Mouse (Mus musculus) cerebellum, adult 8-10 months (tissue): ENCODE measurements around the gene Kcnk10.
A peak's percentile ranks its signal among the peaks of the same experiment; 100 is the strongest.
"Not testable (repeated sequence)": the region's sequence is repeated elsewhere in the genome, so short reads cannot be mapped to it uniquely, and the experiment has no call there.

Experiments
- DNase-seq: peaks from one replicate; pipeline ENCODE4 v3.0.0; 2022

Gene Kcnk10

DNA sequence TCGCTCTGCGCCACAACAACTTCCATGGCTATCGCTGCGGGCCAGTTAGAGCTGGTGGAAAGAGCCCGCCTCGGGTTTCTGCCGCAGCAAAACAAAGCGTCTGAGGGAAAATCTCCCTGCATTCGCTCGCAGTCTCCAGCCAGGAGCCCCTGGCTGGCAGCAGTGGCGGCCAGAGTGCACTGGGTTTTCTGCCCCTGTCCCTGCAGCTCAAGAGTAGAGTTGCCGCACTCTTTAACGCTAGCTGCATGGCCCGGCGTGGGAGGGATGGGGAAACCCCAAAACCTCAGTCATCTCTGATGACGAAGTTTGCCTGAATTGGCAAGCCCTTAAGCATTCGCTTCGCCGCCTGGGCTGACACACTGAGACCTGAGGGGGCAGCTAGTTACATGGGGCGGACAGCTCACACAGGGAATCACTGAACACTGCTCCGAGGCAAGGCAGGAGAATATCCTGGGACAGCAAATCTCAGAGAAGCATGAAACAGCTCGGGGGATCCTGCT, at the start of gene Kcnk10:
Gene Kcnk10, minus strand, starts transcription at position 450 of the 500 bp plus-strand sequence.
- peak; percentile 75 for DNase-seq

GRCm38 (mm10) chr12:98627392-98628259, 49.5 kb upstream of the Kcnk10 start, which contains the start of gene Spata7:
Gene Spata7 (plus strand): TSS chr12:98628157.
- DNase-seq, result peak; percentile 83

DNA sequence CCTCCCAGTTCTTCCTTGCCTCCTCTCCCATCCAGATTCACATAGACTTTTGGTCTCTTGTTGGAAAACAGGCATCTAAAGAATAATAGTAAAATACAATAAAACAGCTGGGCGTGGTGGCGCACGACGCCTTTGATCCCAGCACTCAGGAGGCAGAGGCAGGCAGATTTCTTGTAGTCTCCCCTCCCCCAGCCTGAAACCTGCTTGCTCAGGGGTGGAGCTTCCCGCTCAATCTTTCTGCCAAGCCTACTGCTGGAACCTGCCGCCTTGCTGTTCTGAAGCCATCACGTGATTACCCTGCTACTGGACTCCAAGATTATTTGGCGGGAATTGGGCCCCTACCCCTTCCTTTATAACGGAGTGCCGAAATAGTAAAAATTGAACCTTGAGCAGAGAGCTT, 45.2 kb upstream of the Kcnk10 start:
- not testable (repeated sequence) for DNase-seq

DNA sequence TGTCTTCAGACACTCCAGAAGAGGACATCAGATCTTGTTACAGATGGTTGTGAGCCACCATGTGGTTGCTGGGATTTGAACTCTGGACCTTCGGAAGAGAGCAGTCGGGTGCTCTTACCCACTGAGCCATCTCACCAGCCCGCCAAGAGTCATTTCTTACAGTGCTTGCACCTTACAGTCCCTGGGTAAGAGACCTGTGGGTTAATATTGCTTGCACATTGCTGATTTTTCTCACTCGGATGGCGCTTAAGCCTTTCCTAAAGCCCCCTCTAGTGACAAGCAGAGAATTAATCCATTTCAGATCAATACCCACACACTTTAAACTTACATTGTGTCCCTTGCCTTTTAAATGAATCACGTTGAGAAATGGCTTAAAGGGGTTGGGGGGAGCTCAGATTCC, 42.8 kb upstream of the Kcnk10 start:
- DNase-seq, result peak; percentile 17

- DNase-seq, result no peak
Observed at GRCm38 (mm10) chr12:98619496-98619895, 41.4 kb upstream of the Kcnk10 start.

GRCm38 (mm10) chr12:98615746-98616145, 37.6 kb upstream of the Kcnk10 start:
- DNase-seq, result no peak

GRCm38 (mm10) chr12:98614910-98615508, 36.9 kb upstream of the Kcnk10 start:
- no peak for DNase-seq

DNA sequence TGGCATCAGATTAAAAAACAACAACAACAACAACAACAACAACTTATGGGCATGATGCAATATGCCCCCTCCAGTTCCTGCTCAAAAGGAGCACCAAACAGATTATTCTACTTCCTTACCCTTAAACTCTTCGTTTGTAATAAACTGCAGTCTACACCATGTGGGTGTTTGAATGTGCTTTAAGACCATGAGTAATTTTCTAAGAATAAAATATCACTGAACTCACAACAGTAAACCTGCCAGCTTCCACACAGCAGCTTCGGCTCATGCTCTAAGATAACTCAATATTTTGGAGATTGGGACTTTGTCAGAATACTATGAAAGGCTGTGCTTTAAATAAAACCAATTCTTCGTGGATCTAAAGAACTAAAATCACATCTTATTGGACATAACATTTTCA, 32.2 kb upstream of the Kcnk10 start:
- no peak for DNase-seq

GRCm38 (mm10) chr12:98606595-98607290, 28.6 kb upstream of the Kcnk10 start:
- DNase-seq, result no peak

DNA sequence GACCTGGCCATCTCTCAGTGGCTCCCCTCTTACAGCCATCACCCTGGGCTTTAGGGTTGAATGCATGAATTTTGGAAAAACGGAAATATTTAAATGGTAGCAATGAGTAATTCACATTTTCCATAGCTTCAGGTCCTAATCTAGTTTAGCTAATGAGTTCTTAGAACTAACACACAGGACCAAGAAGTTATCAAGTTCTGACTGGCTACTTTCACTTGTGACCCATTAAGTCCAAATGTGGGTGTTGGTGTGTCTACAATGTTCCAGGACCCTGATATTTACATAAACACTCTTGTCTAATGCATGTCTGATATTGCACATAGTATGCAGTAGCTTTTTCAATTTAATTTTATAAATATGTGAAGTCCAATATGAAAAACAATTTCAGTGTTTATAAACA, 27.2 kb upstream of the Kcnk10 start:
- DNase-seq, result no peak

DNA sequence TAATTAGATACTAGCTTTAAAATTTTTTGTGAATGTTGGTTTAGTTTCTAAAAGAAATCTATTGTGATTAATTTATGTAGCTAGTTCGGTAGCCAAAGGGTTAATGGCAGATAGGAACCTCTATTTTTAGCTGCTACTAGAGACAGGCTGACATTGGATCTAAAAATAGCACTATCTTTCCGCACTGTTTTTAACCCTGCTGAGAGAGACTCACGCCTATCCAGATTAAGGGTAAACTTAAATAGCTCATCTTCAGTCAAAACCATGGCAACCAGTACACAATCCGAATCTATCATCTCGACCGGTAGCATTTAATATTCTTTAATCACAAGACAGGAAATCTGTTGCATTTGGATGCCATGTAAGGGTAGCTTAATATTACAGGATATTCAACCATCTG, 24.0 kb upstream of the Kcnk10 start:
- no peak for DNase-seq

GRCm38 (mm10) chr12:98600861-98601260, 22.8 kb upstream of the Kcnk10 start:
- DNase-seq, result no peak

- no peak for DNase-seq
Observed at GRCm38 (mm10) chr12:98591016-98591415, 12.9 kb upstream of the Kcnk10 start.

GRCm38 (mm10) chr12:98588573-98588972, 10.5 kb upstream of the Kcnk10 start:
- DNase-seq, result no peak

GRCm38 (mm10) chr12:98585302-98585701, 7.2 kb upstream of the Kcnk10 start:
- no peak for DNase-seq

GRCm38 (mm10) chr12:98575942-98576550, 2.1 kb downstream of the Kcnk10 start:
- no peak for DNase-seq

GRCm38 (mm10) chr12:98575195-98575887, 2.8 kb downstream of the Kcnk10 start:
- DNase-seq, result no peak

- DNase-seq, result peak; percentile 64
Observed at GRCm38 (mm10) chr12:98574353-98575194, 3.5 kb downstream of the Kcnk10 start.

DNA sequence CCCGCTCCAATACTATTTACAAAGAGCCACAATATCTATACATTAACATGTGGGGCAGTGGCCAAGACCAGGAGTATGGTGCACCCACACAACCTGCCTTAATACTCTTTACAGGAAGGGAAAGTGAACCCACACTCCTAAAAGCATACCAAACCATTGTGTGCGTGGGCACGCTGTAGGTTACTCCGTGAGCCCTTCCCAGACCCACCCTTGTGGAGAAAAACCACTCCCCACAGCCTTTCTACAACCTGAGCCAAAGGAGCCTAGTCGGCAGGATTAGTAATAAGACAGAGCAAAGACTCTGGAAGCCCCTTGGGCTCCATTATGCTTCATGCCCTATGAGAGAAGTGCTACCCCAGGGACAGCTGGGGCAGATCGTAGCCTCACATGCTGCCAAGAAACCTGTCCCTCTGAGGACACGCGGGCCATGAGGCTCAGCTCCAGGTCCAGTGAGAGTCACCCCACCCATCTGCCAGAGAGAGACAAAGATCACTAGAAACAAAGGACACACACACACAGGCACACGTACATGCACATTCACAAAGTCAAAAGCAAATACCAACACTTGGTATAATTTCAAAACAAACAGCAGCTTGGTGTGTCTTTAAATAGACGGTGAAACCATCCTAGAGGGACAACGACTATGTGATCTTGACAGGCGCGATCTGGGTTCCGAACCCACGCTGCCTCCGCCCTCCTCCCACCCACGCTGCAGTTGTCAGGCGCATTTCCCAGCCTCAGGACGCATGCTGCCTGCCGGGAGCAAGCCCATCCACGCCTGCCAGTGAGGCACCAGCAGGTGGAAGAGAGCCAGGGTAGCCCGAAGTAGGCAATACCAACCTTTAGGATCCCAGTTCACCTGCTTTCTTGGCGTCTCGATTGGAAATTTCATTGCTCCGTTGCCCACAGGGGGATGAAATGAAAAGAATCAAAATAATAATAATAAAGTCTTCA, 4.5 kb downstream of the Kcnk10 start:
- DNase-seq, result peak; percentile 87
